9 mouse cellular contexts compared by ENCODE assay signal in genomic region chr7:100285383-100285782, GRCm38 (mm10). TPM values are rescaled to one million over a fixed set of nuclear protein-coding genes. Genes with fewer than 3 reads are reported as not detected.
DNase-seq lines count a peak whose midpoint lies in the region; ATAC-seq and TF ChIP-seq lines count a peak whose summit lies in the region.
"Had no signal": no experiment of that assay in that cellular context is flagged by ENCODE, and none has a peak within 500 bp of the region (broad histone marks: within the 10 kb centered on the region; RNA-seq: fewer than 3 reads in every experiment).

P4ha3 (plus strand) TSS chr7:100285520.

- TF ChIP-seq CTCF in midbrain, postnatal 0 days (IDR thresholded peaks at IDR 0.05): peak; percentile 55

- peak; percentile 58 for ATAC-seq in heart, embryonic 12.5 days (ENCODE audit: insufficient number of reproducible peaks, low FRiP score)
- peak; percentile 21; the same call in 1 of the 2 replicates for ATAC-seq in forebrain, embryonic 12.5 days (ENCODE audit: low FRiP score)
- ATAC-seq in limb, embryonic 11.5 days (ENCODE audit: insufficient number of reproducible peaks, low FRiP score, low TSS enrichment, low read depth): no peak
- peak; percentile 52; the same call in 1 of the 2 replicates for ATAC-seq in midbrain, postnatal 0 days (ENCODE audit: low FRiP score)

- 0% methylated on average over 35 of the region's 53 CpGs for WGBS in heart, embryonic 12.5 days
- under 1% methylated on average over 48 of the region's 53 CpGs for whole genome bisulfite sequencing in forebrain, embryonic 12.5 days
- 2% methylated on average over 47 of the region's 53 CpGs for WGBS in limb, embryonic 11.5 days
- WGBS in midbrain, postnatal 0 days: under 1% methylated on average over 47 of the region's 53 CpGs

- H3K27ac ChIP-seq in heart, embryonic 12.5 days (ENCODE audit: poor library complexity, severe bottlenecking): peak within 1 kb of the TSS; percentile 60
- no peak within 1 kb of the TSS for H3K27ac ChIP-seq in forebrain, embryonic 12.5 days
- H3K27ac ChIP-seq in limb, embryonic 11.5 days (replicated peaks; ENCODE audit: low read depth, low read length): no peak within 1 kb of the TSS; the same call in 1 of the 2 replicates
- H3K27ac ChIP-seq in midbrain, postnatal 0 days (ENCODE audit: low read depth, low read length): no peak within 1 kb of the TSS

- peaks cover 6% of the 10 kb centered on the region; the same call in 1 of the 2 replicates for H3K27me3 ChIP-seq in heart, embryonic 12.5 days (replicated peaks)
- H3K27me3 ChIP-seq in forebrain, embryonic 12.5 days: peaks cover 35% of the 10 kb centered on the region
- peaks cover 17% of the 10 kb centered on the region for H3K27me3 ChIP-seq in limb, embryonic 11.5 days (ENCODE audit: control insufficient read depth, insufficient read depth, low read length)
- H3K27me3 ChIP-seq in midbrain, postnatal 0 days (ENCODE audit: insufficient read depth, low read length): no peaks in the 10 kb centered on the region

- peaks cover 40% of the 10 kb centered on the region for H3K4me1 ChIP-seq in heart, embryonic 12.5 days (replicated peaks)
- H3K4me1 ChIP-seq in forebrain, embryonic 12.5 days: peaks cover 44% of the 10 kb centered on the region
- peaks cover 12% of the 10 kb centered on the region; the same call in 1 of the 2 replicates for H3K4me1 ChIP-seq in limb, embryonic 11.5 days (ENCODE audit: control insufficient read depth, insufficient read depth, low read length)
- H3K4me1 ChIP-seq in midbrain, postnatal 0 days (ENCODE audit: insufficient read depth, low read length): peaks cover 6% of the 10 kb centered on the region; the same call in 1 of the 2 replicates

- peaks cover 2% of the 10 kb centered on the region for H3K36me3 ChIP-seq in heart, embryonic 12.5 days
- H3K36me3 ChIP-seq in forebrain, embryonic 12.5 days (replicated peaks): no peaks in the 10 kb centered on the region
- H3K36me3 ChIP-seq in limb, embryonic 11.5 days (ENCODE audit: control insufficient read depth, insufficient read depth, low read length): no peaks in the 10 kb centered on the region
- H3K36me3 ChIP-seq in midbrain, postnatal 0 days (ENCODE audit: insufficient read depth, low read length): no peaks in the 10 kb centered on the region

- H3K9ac ChIP-seq in heart, embryonic 12.5 days: peak within 1 kb of the TSS; percentile 85
- peak within 1 kb of the TSS; percentile 78 for H3K9ac ChIP-seq in forebrain, embryonic 12.5 days
- peak within 1 kb of the TSS; percentile 72 for H3K9ac ChIP-seq in limb, embryonic 11.5 days (ENCODE audit: low read length)
- peak within 1 kb of the TSS; percentile 65 for H3K9ac ChIP-seq in midbrain, postnatal 0 days (replicated peaks; ENCODE audit: low read length, poor library complexity, severe bottlenecking)

- H3K4me3 ChIP-seq in heart, embryonic 12.5 days: peak within 1 kb of the TSS; percentile 75
- peak within 1 kb of the TSS; percentile 68 for H3K4me3 ChIP-seq in forebrain, embryonic 12.5 days (replicated peaks)
- peak within 1 kb of the TSS; percentile 50 for H3K4me3 ChIP-seq in limb, embryonic 11.5 days (ENCODE audit: low read depth, low read length)
- H3K4me3 ChIP-seq in midbrain, postnatal 0 days (ENCODE audit: low read depth, low read length): peak within 1 kb of the TSS; percentile 51

- H3K4me2 ChIP-seq in heart, embryonic 12.5 days: peak within 1 kb of the TSS; percentile 90
- peak within 1 kb of the TSS; percentile 97 for H3K4me2 ChIP-seq in forebrain, embryonic 12.5 days
- H3K4me2 ChIP-seq in limb, embryonic 11.5 days (ENCODE audit: low read depth, severe bottlenecking): peak within 1 kb of the TSS; percentile 95
- H3K4me2 ChIP-seq in midbrain, postnatal 0 days (ENCODE audit: low read depth, low read length, poor library complexity, severe bottlenecking): peak within 1 kb of the TSS; percentile 99

- DNase-seq in heart, adult 9 months (ENCODE audit: low spot score in 2 of 2): no peak
- peak; percentile 34 for DNase-seq in Muller cell, postnatal 12 days (ENCODE audit: inconsistent ontology term)
- DNase-seq in limb, embryonic 11.5 days (ENCODE audit: low spot score): peak; percentile 58
- no peak for DNase-seq in midbrain, postnatal 0 days (ENCODE audit: low spot score)
- DNase-seq in spleen, postnatal 14 days (ENCODE audit: low spot score in 2 of 2): no peak
- DNase-seq in frontal cortex, postnatal 10 days (ENCODE audit: low spot score in 2 of 2): no peak

- H3K9me3 ChIP-seq in heart, embryonic 12.5 days (replicated peaks): no peaks in the 10 kb centered on the region
- no peaks in the 10 kb centered on the region for H3K9me3 ChIP-seq in forebrain, embryonic 12.5 days
- H3K9me3 ChIP-seq in limb, embryonic 11.5 days (ENCODE audit: control insufficient read depth, low read length): no peaks in the 10 kb centered on the region
- H3K9me3 ChIP-seq in midbrain, postnatal 0 days (ENCODE audit: low read length): no peaks in the 10 kb centered on the region

RNA-seq across cellular contexts. Expression of gene P4ha3, which starts in this region (rescaled TPM):
- polyA plus RNA-seq in heart, embryonic 12.5 days (2016; fragmentation: Nextera tagmentation; extraction: Ambion mirVana): 13.8 and 15.4 TPM in 2 replicates
- polyA plus RNA-seq in forebrain, embryonic 12.5 days (2016; fragmentation: Nextera tagmentation; extraction: Ambion mirVana): 4.1 and 4.2 TPM in 2 replicates
- 5.9 and 6.0 TPM in 2 replicates for polyA plus RNA-seq in limb, embryonic 11.5 days (2014; fragmentation: Nextera tagmentation; extraction: Ambion mirVana)
- 6.4 and 7.7 TPM in 2 replicates for total RNA-seq in midbrain, postnatal 0 days (2014; rRNA removed)
- 2.6 and 3.9 TPM in 2 replicates for polyA plus RNA-seq in midbrain, postnatal 0 days (2015; fragmentation: Nextera tagmentation; extraction: Ambion mirVana)
- total RNA-seq: neutrophil, adult 5-6 weeks had no signal

Comparison
In these comparisons a context has a peak if more than half of its experiments do, and no peak if none do; other contexts are left out.
1. DNase-seq: peak in Muller cell, postnatal 12 days (single experiment) and limb, embryonic 11.5 days (single experiment); none in heart, adult 9 months (0 of 2), midbrain, postnatal 0 days (single experiment), spleen, postnatal 14 days (0 of 2) and frontal cortex, postnatal 10 days (0 of 2).
2. Peak in every context shown above with its lines, with median percentiles within 50 percentile points of each other: H3K4me2 ChIP-seq, H3K4me3 ChIP-seq and H3K9ac ChIP-seq.